Mouse (Mus musculus) lung, postnatal 36 days (tissue): ENCODE results near the gene Cdh11.
"Not testable (repeated sequence)": the region's sequence is repeated elsewhere in the genome, so short reads cannot be mapped to it uniquely, and the experiment has no call there.

Source experiments
- DNase-seq: peaks from one replicate; pipeline ENCODE4 v3.0.0; 2022; ENCODE audit warnings: mixed read lengths

The Cdh11 gene

GRCm38 (mm10) chr8:102707305-102707704 lies 78.1 kb downstream of the Cdh11 start:
- DNase-seq = no peak

DNA sequence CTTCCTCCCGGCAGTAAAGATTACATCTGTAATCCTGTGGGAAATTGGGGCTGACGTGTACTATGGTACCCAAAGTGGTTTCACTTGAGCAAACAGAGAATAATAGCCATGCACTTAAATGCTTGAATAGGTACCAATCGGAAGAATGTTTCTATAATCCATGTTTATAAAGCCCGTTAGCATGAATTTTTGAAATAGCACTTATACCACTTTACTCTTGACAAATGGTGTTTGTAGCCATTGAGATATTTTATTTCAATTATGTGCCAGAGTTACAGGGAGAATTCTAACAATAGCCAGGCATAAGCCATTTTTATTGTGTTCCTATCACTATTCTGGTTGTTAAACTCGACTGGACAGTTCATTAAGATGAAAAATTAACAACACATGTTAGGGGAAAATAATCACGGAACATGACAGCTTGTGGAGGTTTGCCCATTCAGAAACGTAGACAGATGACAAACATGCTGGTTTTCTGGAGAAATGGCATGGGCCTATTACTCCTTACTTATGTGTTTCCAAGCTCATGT lies 80.0 kb downstream of the Cdh11 start:
- no peak for DNase-seq

DNA sequence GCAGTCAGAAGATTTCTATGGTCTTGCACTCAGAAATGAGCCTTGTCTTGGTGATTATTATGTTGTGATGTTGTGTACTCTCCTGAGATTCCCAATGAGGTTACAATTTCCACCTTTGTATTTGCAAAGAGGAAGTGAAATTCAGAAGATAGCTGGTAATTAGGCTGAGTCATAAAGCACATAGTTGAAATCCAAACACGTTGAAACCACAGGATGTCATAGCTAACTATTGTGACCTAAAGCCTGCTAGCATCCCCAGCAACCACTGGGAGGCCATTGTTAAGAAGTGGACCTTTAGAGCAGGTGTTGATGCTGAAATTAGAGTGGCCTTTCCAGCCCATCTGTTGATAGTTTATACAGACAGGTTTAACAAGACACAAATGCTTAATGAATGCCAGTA lies 85.2 kb downstream of the Cdh11 start:
- no peak for DNase-seq

- no peak for DNase-seq
Observed at GRCm38 (mm10) chr8:102698232-102698837, 87.1 kb downstream of the Cdh11 start.

DNA sequence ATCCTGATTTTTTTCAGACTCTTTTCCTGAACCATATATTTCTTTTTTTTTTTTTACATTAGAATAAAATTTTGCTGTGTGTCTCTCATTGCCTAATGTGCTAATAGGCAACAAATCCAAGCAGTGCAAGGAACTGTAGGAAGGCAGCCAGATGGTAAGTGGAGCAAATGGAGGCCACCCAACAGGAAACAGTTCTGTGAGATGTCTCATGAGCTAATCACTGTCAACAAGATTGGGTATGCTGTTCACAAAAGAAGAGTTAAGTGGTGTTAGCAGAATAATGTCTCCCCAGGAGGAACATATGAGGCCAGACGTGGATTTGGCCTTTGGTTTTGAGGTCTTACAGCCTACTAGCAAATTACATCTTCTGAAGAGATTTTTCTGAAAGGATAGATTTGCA lies 92.0 kb downstream of the Cdh11 start:
- peak; percentile 4 for DNase-seq

- not testable (repeated sequence) for DNase-seq
Observed at GRCm38 (mm10) chr8:102685491-102685890, 100.0 kb downstream of the Cdh11 start.

DNA sequence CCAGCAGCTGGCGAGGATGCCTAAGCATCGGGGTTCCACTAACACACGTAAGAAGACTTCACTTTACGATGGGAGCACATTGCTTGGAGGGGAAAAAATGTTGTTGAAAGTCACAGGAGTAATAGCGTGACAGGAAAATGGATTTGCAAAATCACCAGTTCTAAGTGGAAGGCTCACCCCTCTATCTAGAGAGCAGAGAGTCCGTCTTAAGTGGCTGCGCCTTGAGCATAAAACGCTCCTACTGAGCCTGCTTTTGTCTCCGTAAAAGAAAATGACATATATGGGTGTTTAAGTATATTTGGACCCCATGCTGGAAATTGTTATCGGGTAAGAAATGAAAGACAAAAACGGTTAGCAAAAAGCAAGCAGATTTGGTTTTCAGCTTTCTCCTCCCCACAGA lies 100.4 kb downstream of the Cdh11 start:
- no peak for DNase-seq

- no peak for DNase-seq
Observed at GRCm38 (mm10) chr8:102677148-102677547, 108.3 kb downstream of the Cdh11 start.

DNA sequence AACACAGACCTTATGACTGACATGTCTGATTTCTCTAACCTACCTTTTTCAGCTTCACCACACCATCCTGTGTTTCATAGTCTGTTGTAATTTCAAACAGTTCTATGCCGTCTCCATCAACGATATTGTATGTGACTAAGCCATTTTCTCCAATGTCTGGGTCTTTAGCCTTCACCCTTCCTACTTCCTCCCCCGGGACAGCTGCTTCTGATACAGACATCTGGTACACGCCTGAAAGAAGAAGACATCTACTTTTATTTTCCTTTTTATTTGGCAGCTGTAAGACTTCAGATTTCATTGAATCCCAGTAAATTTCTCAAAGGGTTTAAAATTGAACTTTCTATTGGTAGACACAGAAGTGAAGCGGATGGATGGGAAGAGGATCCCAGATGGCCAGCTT lies 120.9 kb downstream of the Cdh11 start:
- not testable (repeated sequence) for DNase-seq

- no peak for DNase-seq
Observed at GRCm38 (mm10) chr8:102656529-102656928, 128.9 kb downstream of the Cdh11 start.

DNA sequence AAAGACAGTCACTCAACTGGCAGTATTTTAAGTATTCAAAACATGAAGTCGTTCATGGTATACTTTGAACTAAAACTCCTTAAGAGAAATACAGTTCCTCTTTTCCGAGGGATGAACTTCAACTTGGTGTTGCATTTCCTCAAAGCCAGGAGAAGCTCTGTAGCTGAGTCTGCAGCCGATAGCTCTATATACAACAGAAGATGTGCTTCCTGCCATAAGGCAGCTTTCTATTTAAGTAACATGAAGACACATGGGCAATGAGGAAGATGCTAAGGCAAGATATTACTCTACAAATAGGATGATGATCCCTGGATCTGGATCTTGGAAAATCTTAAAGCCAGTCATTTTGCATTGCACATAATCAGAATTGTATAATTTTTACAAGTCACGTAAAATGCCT lies 133.5 kb downstream of the Cdh11 start:
- no peak for DNase-seq

- no peak for DNase-seq
Observed at GRCm38 (mm10) chr8:102627151-102627550, 158.3 kb downstream of the Cdh11 start.

- DNase-seq = no peak
Observed at GRCm38 (mm10) chr8:102612146-102612545, 173.3 kb downstream of the Cdh11 start.

- DNase-seq = no peak
Observed at GRCm38 (mm10) chr8:102601327-102601726, 184.1 kb downstream of the Cdh11 start.

GRCm38 (mm10) chr8:102596523-102596922 lies 188.9 kb downstream of the Cdh11 start:
- peak; percentile 46 for DNase-seq

DNA sequence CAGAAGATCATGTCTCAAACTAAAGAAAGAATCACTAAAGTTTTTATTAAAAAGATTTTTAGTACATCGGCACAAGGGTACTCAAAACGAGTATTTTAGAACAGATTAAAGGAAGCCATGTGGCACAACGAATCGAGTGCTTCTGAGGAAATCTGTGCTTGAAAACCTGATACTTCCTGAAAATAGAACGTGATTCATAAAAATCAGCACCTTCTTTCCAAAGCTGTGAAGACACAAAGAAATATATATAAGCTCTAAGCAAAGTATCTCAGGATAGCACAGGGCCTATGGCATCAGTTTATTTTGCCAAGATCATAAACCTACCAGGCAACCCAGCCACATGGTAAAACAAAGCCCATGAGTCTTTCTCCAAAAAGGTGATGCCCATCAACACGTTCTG lies 191.5 kb downstream of the Cdh11 start:
- no peak for DNase-seq
